Mouse (Mus musculus): ENCODE measurements around the gene Stxbp3.
"Not testable (repeated sequence)": the region's sequence is repeated elsewhere in the genome, so short reads cannot be mapped to it uniquely, and the experiment has no call there.

Stxbp3 gene

DNA sequence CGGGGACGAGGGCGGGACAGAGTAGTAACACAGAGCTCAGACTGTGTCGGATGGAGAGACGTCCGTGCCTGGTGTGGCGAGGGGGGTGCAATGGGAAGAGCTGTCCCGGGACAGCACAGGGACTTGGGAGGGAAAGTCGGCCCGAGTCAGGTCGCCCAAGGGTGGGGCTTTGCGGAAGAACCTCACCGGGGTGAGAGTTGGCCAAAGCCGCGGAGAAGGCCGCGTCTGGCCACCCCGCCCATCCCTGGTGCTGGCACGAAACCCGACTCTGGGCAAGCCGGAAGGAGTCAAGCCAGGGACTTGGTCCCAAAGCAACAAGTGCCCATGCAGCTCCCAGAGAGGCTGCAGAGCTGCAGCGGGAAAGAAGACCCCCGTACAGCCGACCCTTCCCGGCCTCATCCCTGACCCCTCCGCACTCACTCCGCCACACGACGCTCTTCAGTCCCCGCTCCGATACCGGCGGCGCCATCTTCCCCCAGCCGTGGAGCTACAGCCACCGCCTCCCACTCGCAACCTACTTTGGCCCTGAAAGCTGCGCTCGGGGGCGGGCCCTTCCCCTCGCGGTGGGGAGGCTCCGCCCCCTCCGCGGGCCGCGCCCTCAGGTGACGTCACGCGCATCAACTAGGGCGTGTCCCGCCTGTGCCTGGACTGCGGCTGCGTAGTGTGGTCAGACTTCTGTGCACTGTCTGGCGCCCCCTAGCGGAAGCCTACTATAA is at the start of gene Stxbp3:
Gene Stxbp3 (minus strand): TSS at position 527 of the 716 bp plus-strand sequence.
- in situ Hi-C loops (cut with MboI), result no loop called here

GRCm38 (mm10) chr3:108889908-108890307 is 49.6 kb upstream of the Stxbp3 start, which contains the start of gene Fndc7:
TSS of gene Fndc7 (minus strand) at chr3:108890008.
- in situ Hi-C loops (cut with MboI), result no loop called here

DNA sequence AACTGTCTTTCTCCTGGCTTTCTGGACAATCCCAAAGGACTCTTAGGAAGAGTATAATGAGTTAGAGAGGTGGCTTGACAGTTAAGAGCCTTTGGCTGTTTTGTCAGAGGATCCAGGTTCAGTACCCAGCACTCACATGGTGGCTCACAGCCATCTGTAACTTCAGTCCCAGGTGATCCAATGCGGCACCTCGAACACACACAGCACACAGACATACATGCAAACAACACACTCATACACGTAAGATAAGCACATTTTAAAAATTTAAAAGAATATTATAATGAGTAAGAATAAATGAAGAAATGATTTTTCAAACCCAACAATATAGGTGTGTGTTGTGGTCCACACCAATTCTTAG is 47.3 kb upstream of the Stxbp3 start:
- in situ Hi-C loops (cut with MboI), result no loop called here

GRCm38 (mm10) chr3:108886934-108887617 is 46.8 kb upstream of the Stxbp3 start:
- in situ Hi-C loops (cut with MboI), result no loop called here

- in situ Hi-C loops (cut with MboI), result no loop called here
Measured at GRCm38 (mm10) chr3:108885686-108886530, 45.6 kb upstream of the Stxbp3 start.

GRCm38 (mm10) chr3:108884706-108885289 is 44.5 kb upstream of the Stxbp3 start:
- in situ Hi-C loops (cut with MboI), result no loop called here

DNA sequence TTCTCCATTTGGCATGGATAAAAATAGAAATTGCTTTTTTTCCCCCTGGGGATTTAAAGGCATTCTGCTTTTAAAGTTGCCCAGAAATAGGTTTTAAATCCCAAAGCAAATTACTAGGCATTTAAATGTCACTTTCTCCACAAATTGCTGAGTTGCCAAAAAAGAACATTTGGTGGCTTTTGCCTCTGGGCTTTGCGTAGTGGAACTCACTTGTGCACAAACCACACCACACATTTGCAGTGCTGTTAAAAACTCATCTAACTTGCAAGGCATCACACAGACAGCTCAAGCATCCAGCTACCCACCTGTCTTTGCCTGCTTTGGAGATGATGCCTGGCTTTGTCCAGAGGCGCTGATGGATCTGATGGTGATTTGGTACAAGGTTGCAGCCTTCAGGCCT is 42.7 kb upstream of the Stxbp3 start:
- in situ Hi-C loops (cut with MboI), result no loop called here

GRCm38 (mm10) chr3:108881873-108882272 is 41.5 kb upstream of the Stxbp3 start:
- in situ Hi-C loops (cut with MboI), result not testable (repeated sequence)

DNA sequence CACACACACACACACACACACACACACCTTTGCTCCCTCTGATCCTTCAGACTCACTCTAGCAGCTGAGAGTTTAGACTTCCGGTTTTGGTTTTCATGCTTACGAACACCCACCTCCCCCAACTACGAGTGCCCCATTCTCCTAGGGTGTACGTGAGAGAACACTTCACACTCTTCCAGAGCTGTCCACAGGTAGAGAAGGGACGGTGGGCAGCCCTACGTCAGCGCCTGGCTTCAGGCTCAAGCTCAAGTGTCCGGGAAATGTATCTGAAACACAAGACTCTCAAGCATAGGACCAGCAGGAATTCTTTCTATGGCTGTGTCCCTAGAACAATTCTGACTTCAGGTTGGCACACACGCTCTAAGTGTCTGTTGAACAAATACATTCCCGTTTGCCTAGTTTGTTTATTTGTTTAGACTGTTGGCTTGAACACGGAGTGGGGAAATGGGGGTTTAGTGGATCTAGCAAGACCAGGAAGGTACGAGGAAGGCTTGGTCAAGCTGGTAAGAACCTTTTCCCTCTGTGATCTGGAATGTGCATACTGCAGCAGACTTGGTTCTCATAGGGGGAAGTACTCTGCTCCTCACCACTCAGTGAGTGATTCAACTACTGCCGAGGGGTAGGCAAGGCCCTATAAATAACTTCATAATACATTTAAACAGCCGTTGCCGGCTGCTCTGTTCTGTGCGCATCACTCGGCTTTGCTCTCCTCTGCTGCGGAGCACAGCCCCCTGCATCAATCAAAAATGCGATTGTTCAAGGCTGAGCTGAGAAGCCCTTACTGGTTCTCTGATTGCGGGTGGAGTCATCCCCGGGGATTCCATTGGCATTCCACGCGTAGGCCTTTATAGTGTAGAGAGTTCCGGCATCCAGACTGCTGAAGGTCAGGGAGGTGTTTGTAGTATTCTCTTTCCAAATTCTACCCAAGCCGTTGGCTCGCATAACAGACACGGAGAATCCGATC is 40.5 kb upstream of the Stxbp3 start:
- in situ Hi-C loops (cut with MboI), result no loop called here

- in situ Hi-C loops (cut with MboI), result no loop called here
Measured at GRCm38 (mm10) chr3:108879836-108880435, 39.6 kb upstream of the Stxbp3 start.

DNA sequence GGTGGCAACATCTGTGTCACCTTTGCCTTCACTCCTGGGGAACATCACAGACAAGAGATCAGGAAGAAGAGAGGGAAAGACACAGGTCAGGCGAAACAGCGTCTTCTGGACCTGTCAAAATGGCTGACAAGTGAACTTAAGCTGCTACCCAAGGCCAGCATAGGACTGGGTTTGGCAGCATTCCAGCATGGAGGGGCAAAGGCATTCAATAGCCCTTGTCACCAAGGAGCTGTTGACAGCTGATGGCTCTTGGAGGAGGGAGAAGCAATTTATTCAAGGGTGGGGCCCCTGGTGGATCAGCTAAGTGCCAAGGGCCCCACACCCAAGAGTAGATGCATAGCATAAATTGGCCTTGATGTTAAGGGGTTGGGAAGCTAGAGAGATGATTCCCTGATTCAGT is 38.8 kb upstream of the Stxbp3 start:
- in situ Hi-C loops (cut with MboI), result no loop called here

- in situ Hi-C loops (cut with MboI), result no loop called here
Measured at GRCm38 (mm10) chr3:108870631-108871030, 30.3 kb upstream of the Stxbp3 start.

GRCm38 (mm10) chr3:108867449-108867848 is 27.1 kb upstream of the Stxbp3 start:
- in situ Hi-C loops (cut with MboI), result no loop called here

- in situ Hi-C loops (cut with MboI), result no loop called here
Measured at GRCm38 (mm10) chr3:108865676-108866075, 25.4 kb upstream of the Stxbp3 start.

- in situ Hi-C loops (cut with MboI), result no loop called here
Measured at GRCm38 (mm10) chr3:108865129-108865528, 24.8 kb upstream of the Stxbp3 start.

DNA sequence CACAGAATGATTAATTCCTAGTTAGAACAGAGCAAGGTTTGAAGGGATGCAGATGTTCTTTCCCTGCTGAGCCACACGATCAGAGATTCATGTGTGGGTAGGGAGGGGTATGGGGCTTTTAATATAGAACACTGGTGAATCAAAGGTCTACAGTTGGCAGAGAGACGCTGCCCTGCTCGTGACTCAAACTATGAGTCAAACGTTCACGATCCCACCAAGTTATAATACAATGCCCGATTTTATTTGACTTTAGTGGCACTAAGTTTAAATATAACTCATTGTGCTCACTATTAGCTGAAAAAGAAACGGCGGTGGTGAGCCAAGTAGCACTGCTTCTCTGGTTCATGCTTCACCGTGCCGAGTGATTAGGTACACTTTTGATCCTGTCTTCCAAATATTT is 22.8 kb upstream of the Stxbp3 start:
- in situ Hi-C loops (cut with MboI), result no loop called here

GRCm38 (mm10) chr3:108862282-108862681 is 22.0 kb upstream of the Stxbp3 start:
- in situ Hi-C loops (cut with MboI), result not testable (repeated sequence)

- in situ Hi-C loops (cut with MboI), result no loop called here
Measured at GRCm38 (mm10) chr3:108860786-108861185, 20.5 kb upstream of the Stxbp3 start.

- in situ Hi-C loops (cut with MboI), result no loop called here
Measured at GRCm38 (mm10) chr3:108858231-108858770, 18.0 kb upstream of the Stxbp3 start.

GRCm38 (mm10) chr3:108857714-108858113 is 17.4 kb upstream of the Stxbp3 start:
- in situ Hi-C loops (cut with MboI), result no loop called here

Data from mature B cell (primary cell).